Mouse (Mus musculus) layer of hippocampus, postnatal 25 days (tissue): ENCODE data around the gene Rmi2. TPM values are rescaled to one million over a fixed set of nuclear protein-coding genes. Genes with fewer than 3 reads are reported as not detected.

Experiments
- DNase-seq, 2 experiments: peaks; one replicate each; pipeline ENCODE4 v3.0.0; 2022; ENCODE audit warnings: mixed read lengths in 2 of 2, low spot score in 1 of 2; ENCODE audit errors: extremely low spot score in 1 of 2
- total RNA-seq, 2 experiments: library from RNA; stranded (reverse); gene quantifications; 2 replicates each; pipeline ENCODE4 v1.2.3; 2021

Rmi2 gene
- total RNA-seq, 2 experiments from 2014 or later, result 0.17 to 0.28 TPM

- DNase-seq, result no peak
Observed at GRCm38 (mm10) chr16:10911061-10911460, 76.2 kb downstream of the Rmi2 start.

GRCm38 (mm10) chr16:10915066-10915465 lies 80.2 kb downstream of the Rmi2 start:
- DNase-seq, result no peak

- DNase-seq, result no peak
Observed at GRCm38 (mm10) chr16:10916271-10916670, 81.4 kb downstream of the Rmi2 start.

GRCm38 (mm10) chr16:10919856-10920255 lies 85.0 kb downstream of the Rmi2 start:
- DNase-seq, result no peak

- DNase-seq, result no peak
Observed at GRCm38 (mm10) chr16:10923561-10923960, 88.7 kb downstream of the Rmi2 start.

GRCm38 (mm10) chr16:10925591-10926180 lies 90.8 kb downstream of the Rmi2 start:
- no peak for DNase-seq

- no peak for DNase-seq
Observed at GRCm38 (mm10) chr16:10927026-10927425, 92.2 kb downstream of the Rmi2 start.

- DNase-seq, result no peak
Observed at GRCm38 (mm10) chr16:10933372-10933771, 98.5 kb downstream of the Rmi2 start.

GRCm38 (mm10) chr16:10934047-10934446 lies 99.2 kb downstream of the Rmi2 start:
- no peak for DNase-seq

- DNase-seq, result no peak
Observed at GRCm38 (mm10) chr16:10936700-10937319, 102.0 kb downstream of the Rmi2 start.

GRCm38 (mm10) chr16:10937497-10937896 lies 102.6 kb downstream of the Rmi2 start:
- no peak for DNase-seq

- no peak for DNase-seq
Observed at GRCm38 (mm10) chr16:10939932-10940331, 105.1 kb downstream of the Rmi2 start.

- no peak for DNase-seq
Observed at GRCm38 (mm10) chr16:10940661-10941060, 105.8 kb downstream of the Rmi2 start.

Other genes with a start within 250 kb of the Rmi2 start
- gene Socs1, start 49.5 kb upstream of the Rmi2 start, total RNA-seq, result under 1 TPM; 0.71 to 0.77 TPM
- gene Tnp2, start 46.4 kb upstream of the Rmi2 start, total RNA-seq, result not detected
- gene Prm3, start 44.1 kb upstream of the Rmi2 start, total RNA-seq, result not detected
- gene Prm2, start 38.9 kb upstream of the Rmi2 start, total RNA-seq, result not detected
- not detected for gene Prm1, start 29.2 kb upstream of the Rmi2 start, total RNA-seq
- not detected for gene Gm11172, start 22.1 kb upstream of the Rmi2 start, total RNA-seq
- gene Snn, start 225.9 kb downstream of the Rmi2 start, total RNA-seq, result 100 to 1,000 TPM; 166 to 177 TPM
- gene Litaf, start 231.1 kb downstream of the Rmi2 start, total RNA-seq, result 10 to 100 TPM; 15.3 to 19.8 TPM